13 mouse cellular contexts compared by ENCODE assay signal in the genomic region with DNA sequence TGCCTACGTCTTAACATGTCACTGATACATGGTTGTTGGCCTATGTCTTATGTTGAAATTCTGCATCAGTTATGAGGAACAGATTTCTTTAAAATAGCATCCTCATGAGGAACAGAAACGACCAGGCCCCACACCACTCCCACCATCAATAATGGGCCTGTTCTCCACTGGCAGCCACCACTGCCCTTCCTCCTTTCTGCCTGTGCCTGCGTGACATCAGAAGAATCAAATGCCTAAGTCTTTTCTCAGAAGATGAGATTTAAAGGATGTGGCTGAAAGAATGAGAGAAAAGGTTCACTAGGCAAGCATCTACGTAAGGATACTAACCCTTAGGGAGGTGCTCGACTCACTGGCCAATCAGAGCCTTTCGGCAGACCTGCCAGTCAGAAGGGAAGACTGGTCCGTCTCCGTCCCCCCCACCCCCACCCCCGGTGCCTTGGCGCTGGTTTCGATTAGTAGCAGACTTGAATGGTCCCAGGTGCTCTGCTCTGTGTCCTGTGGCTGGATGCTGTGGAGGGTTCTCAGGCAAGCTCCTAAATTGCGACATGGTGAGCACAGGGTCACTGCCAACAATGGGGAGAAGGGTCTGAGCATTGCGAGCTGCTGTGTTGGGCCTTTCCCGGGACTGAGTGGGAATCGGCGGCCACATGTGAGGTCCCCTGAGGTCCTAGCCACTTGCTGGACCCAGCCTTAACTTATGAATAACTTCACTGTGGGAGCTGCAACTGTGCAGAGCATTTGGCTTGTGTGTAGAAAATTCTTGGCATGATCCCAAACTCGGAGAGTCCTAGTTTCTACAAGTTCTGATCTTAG.
DNase-seq lines count a peak whose midpoint lies in the region; TF ChIP-seq lines count a peak whose summit lies in the region.
"Had no signal": no experiment of that assay in that cellular context is flagged by ENCODE, and none has a peak within 500 bp of the region (broad histone marks: within the 10 kb centered on the region; RNA-seq: fewer than 3 reads in every experiment).

No protein-coding gene starts in this region.

- TF ChIP-seq CTCF in E14TG2a.4 (conservative IDR thresholded peaks at IDR 0.05; ENCODE audit: low read length), result no peak
- TF ChIP-seq CTCF in cerebellum, adult 2 months (IDR thresholded peaks at IDR 0.05; ENCODE audit: borderline replicate concordance, insufficient read depth, low read depth, low read length), result no peak

- H3K36me3 ChIP-seq in E14TG2a.4 (ENCODE audit: insufficient read depth, low read length), result no peaks in the 10 kb centered on the region; the same call in 1 of the 2 replicates
- H3K36me3 ChIP-seq: embryonic facial prominence, embryonic 15.5 days; forebrain, embryonic 12.5 days; kidney, embryonic 15.5 days had no signal

- H3K27me3 ChIP-seq in E14TG2a.4 (ENCODE audit: insufficient read depth, low read length), result no peaks in the 10 kb centered on the region
- H3K27me3 ChIP-seq in cerebellum, adult 2 months (ENCODE audit: control insufficient read depth, insufficient read depth, low read length), result no peaks in the 10 kb centered on the region
- H3K27me3 ChIP-seq: embryonic facial prominence, embryonic 15.5 days; forebrain, embryonic 12.5 days; kidney, embryonic 15.5 days had no signal

- DNase-seq in layer of hippocampus, adult 11-12 months (ENCODE audit: low spot score), result peak; percentile 2
- no peak for DNase-seq in layer of hippocampus, postnatal 25 days (ENCODE audit: extremely low spot score in 1 of 2, low spot score in 1 of 2)
- DNase-seq in 3134 (ENCODE audit: extremely low read depth, insufficient read length, low spot score), result peak; percentile 22
- DNase-seq in cerebellum, adult 2 months, result peak; percentile 16 to 23
- DNase-seq in natural killer cell, adult 2 months (ENCODE audit: low spot score in 2 of 2), result no peak
- DNase-seq in lung, postnatal 25 days (ENCODE audit: low spot score), result no peak
- no peak for DNase-seq in ovary, adult 18-20 months (ENCODE audit: low spot score)
- DNase-seq: gastrocnemius, adult 2 months; heart, postnatal 36 days had no signal

- TF ChIP-seq POLR2A in cerebellum, adult 2 months (IDR thresholded peaks at IDR 0.05; ENCODE audit: borderline replicate concordance, insufficient read depth, low read length), result no peak

- peaks cover 25% of the 10 kb centered on the region for H3K9me3 ChIP-seq in E14TG2a.4 (ENCODE audit: low read length)

- WGBS in cerebellum, adult 2 months, result 75% methylated on average over 17 of the region's 17 CpGs

- no peaks in the 10 kb centered on the region for H3K4me1 ChIP-seq in E14TG2a.4 (replicated peaks; ENCODE audit: low read depth, low read length)
- H3K4me1 ChIP-seq in cerebellum, adult 2 months (ENCODE audit: control insufficient read depth, insufficient read depth, low read length), result peaks cover 5% of the 10 kb centered on the region; the same call in 1 of the 2 replicates

- H3K27ac ChIP-seq in cerebellum, adult 2 months (ENCODE audit: insufficient read depth, low read length), result no peak overlapping the region
- H3K27ac ChIP-seq: embryonic facial prominence, embryonic 15.5 days; forebrain, embryonic 12.5 days; gastrocnemius, adult 2 months; kidney, embryonic 15.5 days had no signal

- H3K4me3 ChIP-seq in E14TG2a.4 (replicated peaks; ENCODE audit: low read length), result peak overlapping the region; percentile 49; the same call in 1 of the 2 replicates
- no peak overlapping the region for H3K4me3 ChIP-seq in cerebellum, adult 2 months (replicated peaks; ENCODE audit: insufficient read depth, low read depth, low read length)
- H3K4me3 ChIP-seq: embryonic facial prominence, embryonic 15.5 days; forebrain, embryonic 12.5 days; gastrocnemius, adult 2 months; kidney, embryonic 15.5 days had no signal

Comparison
In these comparisons a context has a peak if more than half of its experiments do, and no peak if none do; other contexts are left out.
1. DNase-seq: peak in layer of hippocampus, adult 11-12 months (single experiment), 3134 (single experiment) and cerebellum, adult 2 months (2 of 2); none in layer of hippocampus, postnatal 25 days (0 of 2), natural killer cell, adult 2 months (0 of 2), lung, postnatal 25 days (single experiment) and ovary, adult 18-20 months (single experiment).